Mouse (Mus musculus): ENCODE data around the gene Dhrs1.

DNA sequence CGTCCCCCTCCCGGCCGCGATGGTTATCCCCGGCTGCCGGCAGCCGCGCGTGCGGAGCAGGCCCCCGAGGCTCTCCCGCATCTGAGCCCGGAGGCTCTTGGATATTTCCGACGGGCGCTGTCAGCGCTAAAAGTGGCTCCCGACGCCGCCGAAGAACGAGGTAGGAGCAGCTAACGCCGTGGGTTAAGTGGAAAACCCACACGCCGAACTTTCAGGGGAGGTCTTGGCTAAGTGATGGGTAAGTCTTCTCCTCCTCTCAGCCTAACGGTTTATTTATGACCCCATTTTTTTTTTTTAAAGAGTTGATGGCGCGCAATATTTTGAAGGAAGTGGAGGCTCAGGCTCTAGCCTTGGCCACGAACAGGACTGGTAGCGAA is 359 bp upstream of the Dhrs1 start:
- TF ChIP-seq POLR2A (IDR thresholded peaks at IDR 0.05; ENCODE audit: control insufficient read depth, low read depth, low read length) (no peak), CTCF (IDR thresholded peaks at IDR 0.05; ENCODE audit: control insufficient read depth, insufficient read depth, insufficient replicate concordance, low read depth, low read length) (no peak)
